Mouse (Mus musculus): ENCODE measurements around the gene Rab1b. TPM values are rescaled to one million over a fixed set of nuclear protein-coding genes. Genes with fewer than 3 reads are reported as not detected.
"Not testable (repeated sequence)": the region's sequence is repeated elsewhere in the genome, so short reads cannot be mapped to it uniquely, and the experiment has no call there.

Rab1b gene
- polyA plus RNA-seq, 1 experiment from 2014 or later, result 90.6 TPM

- not testable (repeated sequence) for H3K9me3 ChIP-seq (ENCODE audit: low read length); ATAC-seq; H3K4me2 ChIP-seq (ENCODE audit: low read depth, low read length); H3K36me3 ChIP-seq (replicated peaks; ENCODE audit: insufficient read depth, low read length); H3K4me3 ChIP-seq (ENCODE audit: low read depth, low read length); H3K27ac ChIP-seq (ENCODE audit: low read depth); DNase-seq; H3K9ac ChIP-seq (replicated peaks)
- peak; percentile 36; the same call in 1 of the 2 replicates for TF ChIP-seq CTCF (IDR thresholded peaks at IDR 0.05; ENCODE audit: low read depth)
- Histone ChIP-seq H3K4me1 (ENCODE audit: insufficient read depth) (peaks cover 25% of the 10 kb centered on the region), H3K27me3 (ENCODE audit: insufficient read depth, low read length) (peaks cover 48% of the 10 kb centered on the region)
- 54% methylated on average over 4 of the region's 4 CpGs for WGBS (ENCODE audit: insufficient replicate concordance)
These were observed 20.3 kb downstream of the Rab1b start for GRCm38 (mm10) chr19:5086533-5086932.

- peak; percentile 59 for DNase-seq
These were observed 21.6 kb downstream of the Rab1b start, which contains the start of gene Tmem151a for GRCm38 (mm10) chr19:5085145-5085863. Tmem151a (minus strand) TSS chr19:5085531.

GRCm38 (mm10) chr19:5084834-5085144 is 22.1 kb downstream of the Rab1b start:
- DNase-seq, result no peak
- WGBS (ENCODE audit: insufficient replicate concordance), result 5% methylated on average over 12 of the region's 15 CpGs
- H3K9ac ChIP-seq (replicated peaks), result no peak overlapping the region
- no peak for ATAC-seq
- H3K27me3 ChIP-seq (ENCODE audit: insufficient read depth, low read length), result peaks cover 61% of the 10 kb centered on the region
- peaks cover 25% of the 10 kb centered on the region for H3K4me1 ChIP-seq (ENCODE audit: insufficient read depth)
- TF ChIP-seq CTCF (IDR thresholded peaks at IDR 0.05; ENCODE audit: low read depth) (no peak), EP300 (IDR thresholded peaks at IDR 0.05; ENCODE audit: low read depth) (no peak)
- peak overlapping the region; percentile 56 for H3K4me3 ChIP-seq (ENCODE audit: low read depth, low read length)
- no peak overlapping the region for H3K27ac ChIP-seq (ENCODE audit: low read depth)
- no peaks in the 10 kb centered on the region for H3K9me3 ChIP-seq (ENCODE audit: low read length)
- H3K36me3 ChIP-seq (replicated peaks; ENCODE audit: insufficient read depth, low read length), result no peaks in the 10 kb centered on the region
- H3K4me2 ChIP-seq (ENCODE audit: low read depth, low read length), result peak overlapping the region; percentile 91

More at GRCm38 (mm10) chr19:5085145-5085863, 21.6 kb downstream of the Rab1b start, which contains the start of gene Tmem151a:
- 2% methylated on average over 61 of the region's 69 CpGs for WGBS (ENCODE audit: insufficient replicate concordance)
- no peak for ATAC-seq
- H3K27ac ChIP-seq (ENCODE audit: low read depth), result no peak within 1 kb of the TSS
- peak within 1 kb of the TSS; percentile 91 for H3K4me2 ChIP-seq (ENCODE audit: low read depth, low read length)
- H3K9ac ChIP-seq (replicated peaks), result no peak within 1 kb of the TSS; the same call in 1 of the 2 replicates
- H3K4me3 ChIP-seq (ENCODE audit: low read depth, low read length), result peak within 1 kb of the TSS; percentile 56
- H3K36me3 ChIP-seq (replicated peaks; ENCODE audit: insufficient read depth, low read length), result no peaks in the 10 kb centered on the region
- peaks cover 25% of the 10 kb centered on the region for H3K4me1 ChIP-seq (ENCODE audit: insufficient read depth)
- peaks cover 58% of the 10 kb centered on the region for H3K27me3 ChIP-seq (ENCODE audit: insufficient read depth, low read length)
- H3K9me3 ChIP-seq (ENCODE audit: low read length), result no peaks in the 10 kb centered on the region
- TF ChIP-seq EP300 (IDR thresholded peaks at IDR 0.05; ENCODE audit: low read depth), result no peak
- no peak for TF ChIP-seq CTCF (IDR thresholded peaks at IDR 0.05; ENCODE audit: low read depth)

GRCm38 (mm10) chr19:5083961-5084833 is 22.7 kb downstream of the Rab1b start:
- TF ChIP-seq EP300 (IDR thresholded peaks at IDR 0.05; ENCODE audit: low read depth) (no peak), CTCF (IDR thresholded peaks at IDR 0.05; ENCODE audit: low read depth) (no peak)
- H3K9me3 ChIP-seq (ENCODE audit: low read length), result no peaks in the 10 kb centered on the region
- H3K4me1 ChIP-seq (ENCODE audit: insufficient read depth), result peaks cover 22% of the 10 kb centered on the region
- peaks cover 65% of the 10 kb centered on the region for H3K27me3 ChIP-seq (ENCODE audit: insufficient read depth, low read length)
- ATAC-seq (no peak), DNase-seq (no peak)
- H3K4me3 ChIP-seq (ENCODE audit: low read depth, low read length), result peak overlapping the region; percentile 56; the same call in 1 of the 2 replicates
- no peak overlapping the region for H3K9ac ChIP-seq (replicated peaks)
- no peaks in the 10 kb centered on the region for H3K36me3 ChIP-seq (replicated peaks; ENCODE audit: insufficient read depth, low read length)
- WGBS (ENCODE audit: insufficient replicate concordance), result 57% methylated on average over 3 of the region's 3 CpGs
- H3K4me2 ChIP-seq (ENCODE audit: low read depth, low read length), result no peak overlapping the region; the same call in 1 of the 2 replicates
- H3K27ac ChIP-seq (ENCODE audit: low read depth), result no peak overlapping the region

- H3K27me3 ChIP-seq (ENCODE audit: insufficient read depth, low read length), result peaks cover 69% of the 10 kb centered on the region
- H3K27ac ChIP-seq (ENCODE audit: low read depth), result no peak overlapping the region
- no peak for DNase-seq
- H3K36me3 ChIP-seq (replicated peaks; ENCODE audit: insufficient read depth, low read length), result no peaks in the 10 kb centered on the region
- ATAC-seq, result no peak
- TF ChIP-seq CTCF (IDR thresholded peaks at IDR 0.05; ENCODE audit: low read depth), result no peak
- H3K4me2 ChIP-seq (ENCODE audit: low read depth, low read length), result no peak overlapping the region
- no peaks in the 10 kb centered on the region for H3K9me3 ChIP-seq (ENCODE audit: low read length)
- no peak overlapping the region for H3K9ac ChIP-seq (replicated peaks)
- H3K4me3 ChIP-seq (ENCODE audit: low read depth, low read length), result no peak overlapping the region
- H3K4me1 ChIP-seq (ENCODE audit: insufficient read depth), result peaks cover 12% of the 10 kb centered on the region
- WGBS (ENCODE audit: insufficient replicate concordance), result 63% methylated on average over 24 of the region's 24 CpGs
These were observed 24.3 kb downstream of the Rab1b start for GRCm38 (mm10) chr19:5082596-5082995.

- Histone ChIP-seq H3K27ac (ENCODE audit: low read depth) (no peak overlapping the region), H3K36me3 (replicated peaks; ENCODE audit: insufficient read depth, low read length) (no peaks in the 10 kb centered on the region), H3K4me2 (ENCODE audit: low read depth, low read length) (no peak overlapping the region), H3K4me1 (ENCODE audit: insufficient read depth) (peaks cover 8% of the 10 kb centered on the region; the same call in 1 of the 2 replicates), H3K9me3 (ENCODE audit: low read length) (no peaks in the 10 kb centered on the region), H3K27me3 (ENCODE audit: insufficient read depth, low read length) (peaks cover 69% of the 10 kb centered on the region), H3K4me3 (ENCODE audit: low read depth, low read length) (no peak overlapping the region), H3K9ac (replicated peaks) (no peak overlapping the region)
- ATAC-seq, result no peak
- no peak for DNase-seq
- TF ChIP-seq EP300 (IDR thresholded peaks at IDR 0.05; ENCODE audit: low read depth), result no peak
- TF ChIP-seq CTCF (IDR thresholded peaks at IDR 0.05; ENCODE audit: low read depth), result no peak
- 56% methylated on average over 18 of the region's 18 CpGs for WGBS (ENCODE audit: insufficient replicate concordance)
These were observed 24.9 kb downstream of the Rab1b start for GRCm38 (mm10) chr19:5082005-5082404.

Measured in liver, postnatal 0 days (tissue).